Mouse (Mus musculus): ENCODE data around the gene Gm2075.
"Not testable (repeated sequence)": the region's sequence is repeated elsewhere in the genome, so short reads cannot be mapped to it uniquely, and the experiment has no call there.

Gm2075 gene

GRCm38 (mm10) chr12:88011548-88011947, at the start of gene Gm2075:
TSS of gene Gm2075 (plus strand) at chr12:88011848.
- DNase-seq (ENCODE audit: low read depth): not testable (repeated sequence)

DNA sequence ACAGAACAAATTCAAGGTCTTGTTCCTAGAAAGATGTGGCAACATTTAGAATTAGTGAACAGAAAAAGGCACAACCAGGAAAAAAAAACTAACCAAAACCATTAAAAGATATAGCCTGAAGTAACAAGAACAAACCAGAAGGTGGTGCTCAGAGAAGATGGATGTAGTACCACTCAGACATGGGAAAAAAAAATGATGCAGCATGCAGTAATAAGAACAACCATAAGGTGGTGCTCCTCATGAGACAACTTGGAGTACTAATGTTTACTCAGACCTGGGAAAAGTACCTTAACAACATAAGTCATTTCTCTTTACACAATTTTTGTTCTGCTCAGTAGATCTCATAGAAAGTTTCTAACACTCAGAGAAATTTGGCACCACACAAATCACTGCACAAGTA, 27.6 kb upstream of the Gm2075 start:
- not testable (repeated sequence) for DNase-seq (ENCODE audit: low read depth)

DNA sequence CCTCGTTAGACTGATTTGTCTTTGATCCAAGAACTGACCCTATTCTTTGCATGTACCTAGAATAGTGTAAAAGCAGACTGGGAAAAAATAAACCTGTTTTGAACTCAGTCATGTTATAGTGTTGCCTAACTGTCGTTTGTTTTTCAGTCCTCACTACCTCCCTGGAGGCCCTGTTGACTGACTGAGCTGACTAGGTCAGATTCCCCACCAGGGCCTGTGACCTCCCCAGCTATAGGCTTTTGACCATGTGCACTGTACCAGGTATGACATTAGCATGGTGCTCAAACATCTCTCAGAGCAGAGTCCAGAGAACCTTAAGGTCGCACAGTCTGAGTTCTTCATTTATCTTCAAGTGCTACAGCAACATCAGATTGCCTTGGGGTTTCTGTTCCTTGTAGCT, 7.5 kb upstream of the Gm2075 start:
- DNase-seq (ENCODE audit: low read depth): not testable (repeated sequence)

GRCm38 (mm10) chr12:88018671-88019070, 7.0 kb downstream of the Gm2075 start, which contains the start of gene Gm6803:
TSS of gene Gm6803 (minus strand) at chr12:88018771.
- not testable (repeated sequence) for DNase-seq (ENCODE audit: low read depth)

DNA sequence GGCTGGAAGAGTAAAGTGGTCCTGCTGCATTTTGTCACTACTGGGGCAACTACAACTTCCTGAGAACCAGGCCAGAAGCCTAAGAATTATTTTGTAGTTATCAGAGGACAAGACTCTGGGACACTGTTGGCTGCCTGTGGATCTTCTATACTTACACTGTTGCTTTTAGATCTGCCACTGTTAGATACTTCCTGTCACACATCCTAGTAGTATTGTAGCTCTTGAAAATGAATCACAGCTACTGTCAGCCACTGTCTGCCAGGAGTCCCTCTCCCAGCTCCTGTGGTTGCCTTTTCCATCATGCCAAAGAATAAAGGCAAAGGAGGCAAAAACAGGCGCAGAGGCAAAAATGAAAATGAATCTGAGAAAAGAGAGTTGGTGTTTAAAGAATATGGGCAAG, 15.1 kb downstream of the Gm2075 start, which contains the start of gene Gm2056:
Gene Gm2056, plus strand, starts transcription at position 301 of the 400 bp plus-strand sequence.
- not testable (repeated sequence) for DNase-seq (ENCODE audit: low read depth)

DNA sequence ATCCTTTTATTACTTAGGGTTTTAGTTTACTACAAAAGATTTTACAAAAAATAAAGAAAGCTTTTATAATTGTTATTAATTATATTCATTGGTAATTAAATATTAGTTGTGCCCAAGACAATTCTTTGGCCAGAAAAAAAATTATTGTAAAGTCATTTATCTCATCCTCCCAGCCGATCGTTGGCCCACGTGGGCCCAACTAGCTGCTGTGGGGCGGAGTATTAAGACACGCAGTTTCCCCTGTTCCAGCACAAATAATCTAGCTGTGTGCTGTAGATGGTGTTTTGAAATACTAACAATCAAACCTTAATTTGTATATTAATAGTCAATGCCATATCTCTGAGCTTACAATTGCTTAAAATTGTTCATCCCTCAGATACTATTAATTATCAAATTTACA, 20.6 kb downstream of the Gm2075 start:
- not testable (repeated sequence) for DNase-seq (ENCODE audit: low read depth)

DNA sequence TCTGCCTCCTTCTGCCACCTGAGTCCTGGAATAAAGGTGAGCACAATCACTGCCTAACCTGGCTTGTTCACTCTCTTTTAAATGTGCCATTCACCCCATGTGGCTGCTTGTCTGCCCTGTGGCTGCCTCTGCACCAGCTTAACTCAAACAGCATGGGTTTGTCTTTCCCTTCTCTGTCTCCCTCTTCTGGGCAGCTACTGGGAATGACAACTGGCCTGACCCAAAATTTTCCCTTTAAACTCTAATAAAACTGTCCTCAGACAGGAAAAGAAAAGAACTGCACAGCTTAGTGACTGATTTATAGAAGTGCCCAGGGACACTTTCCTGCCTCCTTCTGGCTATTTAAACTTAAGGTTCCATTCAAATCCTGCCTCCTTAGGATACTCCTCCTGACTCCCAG, 27.4 kb downstream of the Gm2075 start:
- DNase-seq (ENCODE audit: low read depth): not testable (repeated sequence)

DNA sequence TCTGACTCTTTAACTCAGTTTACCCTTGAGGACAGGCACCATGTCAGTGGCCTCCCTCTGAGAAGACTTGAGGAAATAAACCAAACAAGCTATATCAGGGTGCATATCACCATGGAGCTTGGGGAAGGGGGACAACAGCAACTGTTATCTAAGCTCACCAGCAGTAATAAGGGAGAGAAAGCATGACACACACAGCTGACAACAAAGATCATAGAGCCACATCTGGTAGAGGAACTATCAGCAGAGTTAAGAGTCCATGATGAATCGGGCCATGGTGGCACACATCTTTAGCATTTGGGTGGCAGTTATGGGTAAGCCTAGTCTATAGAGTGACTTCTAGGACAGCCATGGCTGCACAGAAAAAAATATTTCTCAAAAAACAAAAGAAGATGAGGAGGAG, 28.1 kb downstream of the Gm2075 start:
- not testable (repeated sequence) for DNase-seq (ENCODE audit: low read depth)

GRCm38 (mm10) chr12:88045226-88045625, 33.6 kb downstream of the Gm2075 start:
- DNase-seq (ENCODE audit: low read depth): not testable (repeated sequence)

Measured in fibroblast of lung, adult 2 months (primary cell).